28 mouse cellular contexts compared by ENCODE assay signal in genomic region chr8:114300072-114300471, GRCm38 (mm10).
DNase-seq lines count a peak whose midpoint lies in the region; ATAC-seq and TF ChIP-seq lines count a peak whose summit lies in the region.
"Had no signal": no experiment of that assay in that cellular context is flagged by ENCODE, and none has a peak within 500 bp of the region (broad histone marks: within the 10 kb centered on the region; RNA-seq: fewer than 3 reads in every experiment).

No protein-coding gene starts in this region.

- no peak for TF ChIP-seq CTCF in forebrain, postnatal 0 days (IDR thresholded peaks at IDR 0.05; ENCODE audit: low read depth)
- TF ChIP-seq CTCF in midbrain, postnatal 0 days (IDR thresholded peaks at IDR 0.05), result no peak

- WGBS in forebrain, postnatal 0 days, result 54% methylated on average over 7 of the region's 7 CpGs
- WGBS in forebrain, embryonic 16.5 days, result 55% methylated on average over 7 of the region's 7 CpGs
- whole genome bisulfite sequencing in midbrain, embryonic 11.5 days, result 75% methylated on average over 7 of the region's 7 CpGs
- WGBS in midbrain, embryonic 13.5 days, result 63% methylated on average over 7 of the region's 7 CpGs
- 64% methylated on average over 7 of the region's 7 CpGs for WGBS in embryonic facial prominence, embryonic 10.5 days
- 54% methylated on average over 7 of the region's 7 CpGs for WGBS in midbrain, postnatal 0 days

- H3K4me3 ChIP-seq in forebrain, postnatal 0 days (ENCODE audit: low read depth, low read length), result no peak overlapping the region
- H3K4me3 ChIP-seq in forebrain, embryonic 16.5 days (replicated peaks; ENCODE audit: low read length), result no peak overlapping the region
- H3K4me3 ChIP-seq in midbrain, embryonic 11.5 days (ENCODE audit: low read depth, low read length), result no peak overlapping the region
- H3K4me3 ChIP-seq in midbrain, embryonic 13.5 days (replicated peaks), result no peak overlapping the region
- no peak overlapping the region for H3K4me3 ChIP-seq in embryonic facial prominence, embryonic 10.5 days
- no peak overlapping the region for H3K4me3 ChIP-seq in midbrain, postnatal 0 days (ENCODE audit: low read depth, low read length)
- H3K4me3 ChIP-seq: embryonic facial prominence, embryonic 13.5 days; forebrain, embryonic 10.5 days; heart, embryonic 10.5 days; heart, embryonic 15.5 days; lung, embryonic 15.5 days; midbrain, embryonic 12.5 days; myocyte; neural tube, embryonic 13.5 days; stomach, embryonic 15.5 days had no signal

- H3K4me2 ChIP-seq in forebrain, postnatal 0 days (ENCODE audit: low read depth), result no peak overlapping the region
- H3K4me2 ChIP-seq in forebrain, embryonic 16.5 days (ENCODE audit: low read length), result no peak overlapping the region
- no peak overlapping the region for H3K4me2 ChIP-seq in midbrain, embryonic 11.5 days
- H3K4me2 ChIP-seq in midbrain, embryonic 13.5 days (replicated peaks), result no peak overlapping the region
- H3K4me2 ChIP-seq in midbrain, postnatal 0 days (ENCODE audit: low read depth, low read length, poor library complexity, severe bottlenecking), result no peak overlapping the region
- H3K4me2 ChIP-seq: embryonic facial prominence, embryonic 13.5 days; heart, embryonic 15.5 days; lung, embryonic 15.5 days; midbrain, embryonic 12.5 days; neural tube, embryonic 13.5 days; stomach, embryonic 15.5 days had no signal

- no peak overlapping the region for H3K9ac ChIP-seq in forebrain, postnatal 0 days
- no peak overlapping the region for H3K9ac ChIP-seq in forebrain, embryonic 16.5 days (replicated peaks; ENCODE audit: low read depth, low read length)
- H3K9ac ChIP-seq in midbrain, embryonic 11.5 days (ENCODE audit: low read length), result no peak overlapping the region
- no peak overlapping the region for H3K9ac ChIP-seq in midbrain, embryonic 13.5 days (replicated peaks)
- H3K9ac ChIP-seq in midbrain, postnatal 0 days (replicated peaks; ENCODE audit: low read length, poor library complexity, severe bottlenecking), result no peak overlapping the region
- H3K9ac ChIP-seq: embryonic facial prominence, embryonic 13.5 days; heart, embryonic 15.5 days; liver, embryonic 14.5 days; lung, embryonic 15.5 days; midbrain, embryonic 12.5 days; neural tube, embryonic 13.5 days; stomach, embryonic 15.5 days had no signal

- peak; percentile 45; the same call in 1 of the 2 replicates for ATAC-seq in forebrain, postnatal 0 days
- ATAC-seq in forebrain, embryonic 16.5 days, result no peak
- ATAC-seq in midbrain, embryonic 11.5 days (ENCODE audit: low FRiP score), result no peak
- ATAC-seq in midbrain, embryonic 13.5 days, result no peak
- no peak for ATAC-seq in midbrain, postnatal 0 days (ENCODE audit: low FRiP score)
- ATAC-seq: intestine, postnatal 0 days; Patski had no signal

- H3K27ac ChIP-seq in forebrain, postnatal 0 days (ENCODE audit: low read depth, low read length), result no peak overlapping the region
- no peak overlapping the region for H3K27ac ChIP-seq in forebrain, embryonic 16.5 days (ENCODE audit: low read length)
- H3K27ac ChIP-seq in midbrain, embryonic 11.5 days (ENCODE audit: low read depth, low read length), result no peak overlapping the region
- H3K27ac ChIP-seq in midbrain, embryonic 13.5 days, result no peak overlapping the region
- H3K27ac ChIP-seq in embryonic facial prominence, embryonic 10.5 days (replicated peaks), result no peak overlapping the region
- H3K27ac ChIP-seq in midbrain, postnatal 0 days (ENCODE audit: low read depth, low read length), result no peak overlapping the region
- H3K27ac ChIP-seq: embryonic facial prominence, embryonic 13.5 days; forebrain, embryonic 10.5 days; heart, embryonic 10.5 days; heart, embryonic 15.5 days; liver, embryonic 14.5 days; lung, embryonic 15.5 days; midbrain, embryonic 12.5 days; stomach, embryonic 15.5 days had no signal

- no peak for DNase-seq in forebrain, postnatal 0 days
- DNase-seq in midbrain, embryonic 11.5 days (ENCODE audit: low spot score, missing footprints), result peak; percentile 26
- peak; percentile 10 for DNase-seq in embryonic facial prominence, embryonic 10.5 days (ENCODE audit: low spot score)
- DNase-seq in midbrain, postnatal 0 days (ENCODE audit: low spot score), result peak; percentile 60
- DNase-seq in heart, postnatal 10 days, result no peak
- DNase-seq: adrenal gland, postnatal 25 days; cerebellum, adult 18-20 months; gastrocnemius, postnatal 25 days; heart, adult 11 months; heart, postnatal 36 days; kidney, adult 9 months; kidney, postnatal 10 days; layer of hippocampus, adult 9-11 months; liver had no signal

- H3K4me1 ChIP-seq in forebrain, postnatal 0 days (ENCODE audit: insufficient read depth), result peaks cover 9% of the 10 kb centered on the region
- H3K4me1 ChIP-seq in forebrain, embryonic 16.5 days (replicated peaks; ENCODE audit: control insufficient read depth, insufficient read depth, low read length), result peaks cover 10% of the 10 kb centered on the region
- H3K4me1 ChIP-seq in midbrain, embryonic 11.5 days (ENCODE audit: control insufficient read depth, insufficient read depth, low read length), result peaks cover 14% of the 10 kb centered on the region
- peaks cover 46% of the 10 kb centered on the region for H3K4me1 ChIP-seq in midbrain, embryonic 13.5 days (replicated peaks)
- H3K4me1 ChIP-seq in embryonic facial prominence, embryonic 10.5 days, result peaks cover 28% of the 10 kb centered on the region
- no peaks in the 10 kb centered on the region; the same call in 1 of the 2 replicates for H3K4me1 ChIP-seq in midbrain, postnatal 0 days (ENCODE audit: insufficient read depth, low read length)
- H3K4me1 ChIP-seq: heart, embryonic 10.5 days; heart, embryonic 15.5 days had no signal

- no peaks in the 10 kb centered on the region for H3K27me3 ChIP-seq in forebrain, postnatal 0 days (ENCODE audit: insufficient read depth, low read length)
- H3K27me3 ChIP-seq in forebrain, embryonic 16.5 days (replicated peaks; ENCODE audit: control insufficient read depth, insufficient read depth, low read length), result no peaks in the 10 kb centered on the region
- H3K27me3 ChIP-seq in midbrain, embryonic 11.5 days (ENCODE audit: control insufficient read depth, insufficient read depth, low read length), result no peaks in the 10 kb centered on the region
- H3K27me3 ChIP-seq in midbrain, embryonic 13.5 days, result no peaks in the 10 kb centered on the region
- no peaks in the 10 kb centered on the region for H3K27me3 ChIP-seq in embryonic facial prominence, embryonic 10.5 days (replicated peaks; ENCODE audit: low read depth, poor library complexity, severe bottlenecking)
- no peaks in the 10 kb centered on the region for H3K27me3 ChIP-seq in midbrain, postnatal 0 days (ENCODE audit: insufficient read depth, low read length)
- H3K27me3 ChIP-seq: embryonic facial prominence, embryonic 13.5 days; heart, embryonic 15.5 days; lung, embryonic 15.5 days; midbrain, embryonic 12.5 days; neural tube, embryonic 13.5 days; stomach, embryonic 15.5 days had no signal

- H3K36me3 ChIP-seq in forebrain, postnatal 0 days (ENCODE audit: insufficient read depth), result no peaks in the 10 kb centered on the region
- H3K36me3 ChIP-seq in forebrain, embryonic 16.5 days (ENCODE audit: control insufficient read depth, insufficient read depth), result no peaks in the 10 kb centered on the region
- no peaks in the 10 kb centered on the region for H3K36me3 ChIP-seq in midbrain, embryonic 11.5 days (ENCODE audit: control insufficient read depth, insufficient read depth, low read length)
- H3K36me3 ChIP-seq in midbrain, embryonic 13.5 days, result peaks cover 4% of the 10 kb centered on the region; the same call in 1 of the 2 replicates
- H3K36me3 ChIP-seq in embryonic facial prominence, embryonic 10.5 days (replicated peaks), result no peaks in the 10 kb centered on the region
- H3K36me3 ChIP-seq in midbrain, postnatal 0 days (ENCODE audit: insufficient read depth, low read length), result no peaks in the 10 kb centered on the region
- H3K36me3 ChIP-seq: embryonic facial prominence, embryonic 13.5 days; forebrain, embryonic 10.5 days; heart, embryonic 10.5 days; heart, embryonic 15.5 days; lung, embryonic 15.5 days; midbrain, embryonic 12.5 days; neural tube, embryonic 13.5 days; stomach, embryonic 15.5 days had no signal

- H3K9me3 ChIP-seq in forebrain, postnatal 0 days (ENCODE audit: low read length), result no peaks in the 10 kb centered on the region
- H3K9me3 ChIP-seq in forebrain, embryonic 16.5 days (ENCODE audit: control insufficient read depth, low read length), result no peaks in the 10 kb centered on the region
- H3K9me3 ChIP-seq in midbrain, embryonic 11.5 days (ENCODE audit: control insufficient read depth, low read length), result no peaks in the 10 kb centered on the region
- H3K9me3 ChIP-seq in midbrain, embryonic 13.5 days, result no peaks in the 10 kb centered on the region
- H3K9me3 ChIP-seq in embryonic facial prominence, embryonic 10.5 days, result no peaks in the 10 kb centered on the region
- H3K9me3 ChIP-seq in midbrain, postnatal 0 days (ENCODE audit: low read length), result no peaks in the 10 kb centered on the region
- H3K9me3 ChIP-seq: embryonic facial prominence, embryonic 13.5 days; forebrain, embryonic 10.5 days; heart, embryonic 10.5 days; heart, embryonic 15.5 days; lung, embryonic 15.5 days; midbrain, embryonic 12.5 days; neural tube, embryonic 13.5 days; stomach, embryonic 15.5 days had no signal

- intact Hi-C loops in heart, postnatal 10 days (cut with DNase I), result no loop called here

Comparison
In these comparisons a context has a peak if more than half of its experiments do, and no peak if none do; other contexts are left out.
1. DNase-seq: peak in midbrain, embryonic 11.5 days (single experiment), embryonic facial prominence, embryonic 10.5 days (single experiment) and midbrain, postnatal 0 days (single experiment); none in forebrain, postnatal 0 days (single experiment) and heart, postnatal 10 days (0 of 2).